Mouse (Mus musculus) stomach, postnatal 0 days (tissue): ENCODE measurements at regions not wholly inside any gene's neighbourhood (a gene's known extent, or its start where the extent isn't known, plus 50 kb on each side); places are given as distances from the start of the nearest gene placed in this dataset.

ENCODE experiments used
- CTCF ChIP-seq: IDR thresholded peaks from 2 replicates; pipeline ENCODE4 v1.5.1; 2016; ENCODE audit warnings: antibody characterized with exemption, low read depth, mild to moderate bottlenecking, moderate library complexity
- EP300 ChIP-seq: optimal IDR thresholded peaks from 2 replicates; pipeline ENCODE3; 2016; ENCODE audit warnings: antibody characterized with exemption

GRCm38 (mm10) chr3:9922541-9923046 is 165.3 kb upstream of the Gm9833 start:
- TF ChIP-seq EP300 (no peak), CTCF (no peak)
